Mouse (Mus musculus) spleen, postnatal 4 days (tissue): ENCODE measurements at regions not wholly inside any gene's neighbourhood (a gene's known extent, or its start where the extent isn't known, plus 50 kb on each side); places are given as distances from the start of the nearest gene placed in this dataset.

Experiments used
- DNase-seq, 2 experiments: peaks; one replicate each; pipeline ENCODE4 v3.0.0; 2022; ENCODE audit warnings: low spot score in 2 of 2

- no peak for DNase-seq
Observed at GRCm38 (mm10) chr4:93451357-93451756, 116.0 kb upstream of the Tusc1 start.

GRCm38 (mm10) chr4:93450831-93451230, 115.5 kb upstream of the Tusc1 start:
- DNase-seq, result no peak

- no peak for DNase-seq
Observed at GRCm38 (mm10) chr4:93444666-93445065, 109.4 kb upstream of the Tusc1 start.

GRCm38 (mm10) chr4:93438587-93439336, 103.5 kb upstream of the Tusc1 start:
- no peak for DNase-seq

GRCm38 (mm10) chr4:93437386-93438130, 102.2 kb upstream of the Tusc1 start:
- DNase-seq, result no peak

- no peak for DNase-seq
Observed at GRCm38 (mm10) chr4:93412695-93413094, 77.4 kb upstream of the Tusc1 start.

- no peak for DNase-seq
Observed at GRCm38 (mm10) chr4:93406876-93407275, 71.6 kb upstream of the Tusc1 start.

GRCm38 (mm10) chr4:93400579-93400978, 65.3 kb upstream of the Tusc1 start:
- DNase-seq, result no peak
